Mouse (Mus musculus) frontal cortex, postnatal 36 days (tissue): ENCODE data around the gene Med13l.
A peak's percentile ranks its signal among the peaks of the same experiment; 100 is the strongest.

ENCODE experiments used
- DNase-seq, 2 experiments: peaks; one replicate each; pipeline ENCODE4 v3.0.0; 2022; ENCODE audit warnings: low spot score in 2 of 2

Med13l gene

GRCm38 (mm10) chr5:118693996-118694395 is 133.5 kb downstream of the Med13l start:
- no peak for DNase-seq

GRCm38 (mm10) chr5:118697073-118697472 is 136.6 kb downstream of the Med13l start:
- no peak for DNase-seq

GRCm38 (mm10) chr5:118700978-118701377 is 140.5 kb downstream of the Med13l start:
- no peak for DNase-seq

- DNase-seq = no peak
Measured at GRCm38 (mm10) chr5:118702674-118703073, 142.2 kb downstream of the Med13l start.

GRCm38 (mm10) chr5:118704148-118704547 is 143.7 kb downstream of the Med13l start:
- no peak for DNase-seq

GRCm38 (mm10) chr5:118704960-118705359 is 144.5 kb downstream of the Med13l start:
- no peak for DNase-seq

- DNase-seq = no peak
Measured at GRCm38 (mm10) chr5:118706009-118706408, 145.5 kb downstream of the Med13l start.

GRCm38 (mm10) chr5:118706414-118706813 is 145.9 kb downstream of the Med13l start:
- DNase-seq = no peak

- no peak for DNase-seq
Measured at GRCm38 (mm10) chr5:118707501-118707900, 147.0 kb downstream of the Med13l start.

- peak; percentile 59 to 79 for DNase-seq
Measured at GRCm38 (mm10) chr5:118708215-118708949, 147.9 kb downstream of the Med13l start.

GRCm38 (mm10) chr5:118709847-118710251 is 149.4 kb downstream of the Med13l start:
- no peak for DNase-seq

GRCm38 (mm10) chr5:118715518-118715917 is 155.0 kb downstream of the Med13l start:
- no peak for DNase-seq

GRCm38 (mm10) chr5:118716295-118717271 is 156.1 kb downstream of the Med13l start:
- peak; percentile 45 to 68 for DNase-seq

- no peak for DNase-seq
Measured at GRCm38 (mm10) chr5:118717456-118717855, 157.0 kb downstream of the Med13l start.

GRCm38 (mm10) chr5:118718070-118718469 is 157.6 kb downstream of the Med13l start:
- no peak for DNase-seq

- no peak for DNase-seq
Measured at GRCm38 (mm10) chr5:118721416-118721815, 160.9 kb downstream of the Med13l start.

GRCm38 (mm10) chr5:118721848-118722247 is 161.4 kb downstream of the Med13l start:
- no peak for DNase-seq

- no peak for DNase-seq
Measured at GRCm38 (mm10) chr5:118722456-118722855, 162.0 kb downstream of the Med13l start.

GRCm38 (mm10) chr5:118725425-118725824 is 164.9 kb downstream of the Med13l start:
- DNase-seq = no peak

- no peak for DNase-seq
Measured at GRCm38 (mm10) chr5:118725886-118726505, 165.5 kb downstream of the Med13l start.

- DNase-seq = no peak
Measured at GRCm38 (mm10) chr5:118727336-118727735, 166.9 kb downstream of the Med13l start.

GRCm38 (mm10) chr5:118732221-118732620 is 171.7 kb downstream of the Med13l start:
- DNase-seq = no peak
